Mouse (Mus musculus): ENCODE results near the gene Oxld1. TPM values are rescaled to one million over a fixed set of nuclear protein-coding genes. Genes with fewer than 3 reads are reported as not detected.
A peak's percentile ranks its signal among the peaks of the same experiment; 100 is the strongest.

Gene Oxld1
- polyA plus RNA-seq, 1 experiment, result 5.8 TPM

DNA sequence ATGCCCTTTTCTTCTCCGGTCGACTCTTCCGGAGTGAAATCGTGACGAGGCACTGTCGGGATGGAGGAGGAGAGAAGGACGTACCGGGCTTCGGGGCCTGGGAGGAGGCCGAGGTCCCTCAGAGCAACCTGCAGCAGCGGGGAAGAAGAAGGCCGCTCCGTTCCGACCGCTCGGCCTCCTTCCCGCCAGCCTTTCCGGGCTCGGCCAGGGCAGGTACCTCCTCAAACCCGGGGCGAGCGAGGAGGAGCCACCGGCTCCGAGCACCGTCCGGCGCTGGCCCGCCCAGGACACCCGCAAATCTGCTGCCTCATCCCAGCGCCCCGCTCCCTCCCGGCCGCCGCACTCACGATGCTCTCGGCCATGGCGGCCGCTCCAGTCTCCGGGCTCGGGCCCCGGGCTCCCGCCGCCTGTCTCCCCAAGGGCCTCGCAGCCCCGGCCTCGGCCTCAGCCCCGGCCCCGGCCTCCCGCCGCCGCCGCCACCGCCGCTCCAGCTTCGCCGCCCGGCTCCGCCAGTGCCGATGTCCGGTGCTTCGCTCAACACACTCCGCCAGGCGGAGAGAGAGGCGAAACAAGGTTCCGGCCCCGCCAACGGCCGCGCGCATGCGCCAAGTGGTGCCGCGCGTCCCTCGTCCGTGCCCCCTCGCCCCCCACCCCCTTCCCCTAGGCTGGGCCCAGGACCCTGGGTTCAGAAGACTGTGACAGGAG is 20.6 kb downstream of the Oxld1 start, which contains the start of gene Nploc4:
Gene Nploc4, minus strand, starts transcription at position 557 of the 705 bp plus-strand sequence.
- H3K27me3 ChIP-seq (ENCODE audit: control insufficient read depth, insufficient read depth, low read length, poor library complexity, severe bottlenecking), result no peaks in the 10 kb centered on the region
- H3K4me3 ChIP-seq (ENCODE audit: low read depth, low read length), result peak within 1 kb of the TSS; percentile 88
- no peaks in the 10 kb centered on the region for H3K4me1 ChIP-seq (ENCODE audit: control insufficient read depth, insufficient read depth, low read length)
- peak; percentile 50; the same call in 1 of the 2 replicates for TF ChIP-seq EP300 (IDR thresholded peaks at IDR 0.05; ENCODE audit: insufficient read depth, low read depth, low read length)
- TF ChIP-seq CTCF (IDR thresholded peaks at IDR 0.05; ENCODE audit: low read depth, low read length), result no peak
- peak within 1 kb of the TSS; percentile 99 for H3K9ac ChIP-seq (ENCODE audit: low read depth, poor library complexity, severe bottlenecking)
- no peak within 1 kb of the TSS for H3K27ac ChIP-seq (ENCODE audit: insufficient read depth, low read length)
- no peaks in the 10 kb centered on the region for H3K9me3 ChIP-seq (replicated peaks; ENCODE audit: control insufficient read depth, insufficient read depth, low read length, poor library complexity, severe bottlenecking)
- H3K36me3 ChIP-seq (ENCODE audit: control insufficient read depth, insufficient read depth, low read length, poor library complexity, severe bottlenecking), result peaks cover 26% of the 10 kb centered on the region

DNA sequence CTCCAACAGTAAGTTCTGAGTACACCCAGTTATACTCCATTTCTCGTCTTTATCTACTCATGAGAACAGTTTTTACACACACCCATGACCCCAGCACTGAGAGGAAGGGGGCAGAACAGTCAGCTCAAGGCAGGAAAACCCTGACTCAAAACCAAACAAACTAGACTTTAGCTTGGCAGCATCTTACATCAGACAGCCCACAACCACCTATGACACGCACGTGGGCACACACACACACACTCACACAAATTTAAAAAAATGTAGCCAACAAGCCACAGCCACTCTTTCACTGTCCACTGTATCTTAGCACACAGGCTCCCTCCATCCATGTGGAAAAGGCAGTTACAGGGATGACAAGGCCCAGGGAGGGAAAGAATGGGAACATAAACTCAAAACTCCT is 31.1 kb downstream of the Oxld1 start:
- Histone ChIP-seq H3K27me3 (ENCODE audit: control insufficient read depth, insufficient read depth, low read length, poor library complexity, severe bottlenecking) (no peaks in the 10 kb centered on the region), H3K36me3 (ENCODE audit: control insufficient read depth, insufficient read depth, low read length, poor library complexity, severe bottlenecking) (peaks cover 51% of the 10 kb centered on the region), H3K27ac (ENCODE audit: insufficient read depth, low read length) (peak overlapping the region; percentile 22; the same call in 1 of the 2 replicates), H3K4me1 (ENCODE audit: control insufficient read depth, insufficient read depth, low read length) (no peaks in the 10 kb centered on the region), H3K9ac (ENCODE audit: low read depth, poor library complexity, severe bottlenecking) (no peak overlapping the region), H3K9me3 (replicated peaks; ENCODE audit: control insufficient read depth, insufficient read depth, low read length, poor library complexity, severe bottlenecking) (no peaks in the 10 kb centered on the region), H3K4me3 (ENCODE audit: low read depth, low read length) (no peak overlapping the region)
- TF ChIP-seq EP300 (IDR thresholded peaks at IDR 0.05; ENCODE audit: insufficient read depth, low read depth, low read length) (no peak), CTCF (IDR thresholded peaks at IDR 0.05; ENCODE audit: low read depth, low read length) (no peak), POLR2A (IDR thresholded peaks at IDR 0.05; ENCODE audit: insufficient read depth, low read length) (no peak)

DNA sequence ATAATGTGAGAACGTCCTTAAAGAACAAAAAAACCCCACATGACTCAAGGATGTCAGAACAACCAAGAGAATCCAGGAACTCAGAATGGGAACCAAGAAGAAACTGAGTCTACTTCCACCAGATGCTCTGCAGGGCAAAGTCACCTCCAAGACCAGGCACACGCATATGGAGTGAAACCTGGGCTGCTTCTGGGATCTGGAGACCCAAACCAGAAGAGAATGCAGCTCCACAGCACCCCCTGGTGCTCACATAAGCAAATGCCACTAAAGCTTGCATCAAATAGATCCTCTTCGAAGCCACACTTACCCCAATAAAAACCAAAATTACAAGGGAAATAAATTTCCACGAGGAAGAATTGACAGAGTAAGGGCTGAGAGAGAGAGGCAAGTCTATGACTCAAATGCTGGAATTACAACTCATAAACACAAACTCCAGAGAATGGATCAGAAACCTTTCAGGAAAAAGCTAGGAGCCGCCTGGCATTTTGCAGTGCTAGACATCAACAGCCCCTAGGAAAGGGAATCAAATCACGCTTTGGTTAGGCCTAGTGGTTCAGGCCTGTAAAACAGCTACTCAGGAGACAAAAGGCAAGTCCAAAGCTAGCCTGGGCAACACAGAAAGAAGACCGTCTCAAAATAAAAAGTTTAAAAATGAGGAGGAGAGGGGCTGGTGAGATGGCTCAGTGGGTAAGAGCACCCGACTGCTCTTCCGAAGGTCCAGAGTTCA is 34.1 kb downstream of the Oxld1 start:
- no peaks in the 10 kb centered on the region for H3K27me3 ChIP-seq (ENCODE audit: control insufficient read depth, insufficient read depth, low read length, poor library complexity, severe bottlenecking)
- no peaks in the 10 kb centered on the region for H3K4me1 ChIP-seq (ENCODE audit: control insufficient read depth, insufficient read depth, low read length)
- H3K36me3 ChIP-seq (ENCODE audit: control insufficient read depth, insufficient read depth, low read length, poor library complexity, severe bottlenecking), result peaks cover 54% of the 10 kb centered on the region
- no peak overlapping the region for H3K9ac ChIP-seq (ENCODE audit: low read depth, poor library complexity, severe bottlenecking)
- peak overlapping the region; percentile 74 for H3K27ac ChIP-seq (ENCODE audit: insufficient read depth, low read length)
- no peaks in the 10 kb centered on the region for H3K9me3 ChIP-seq (replicated peaks; ENCODE audit: control insufficient read depth, insufficient read depth, low read length, poor library complexity, severe bottlenecking)
- H3K4me3 ChIP-seq (ENCODE audit: low read depth, low read length), result no peak overlapping the region
- TF ChIP-seq CTCF (IDR thresholded peaks at IDR 0.05; ENCODE audit: low read depth, low read length), result peak; percentile 63
- TF ChIP-seq EP300 (IDR thresholded peaks at IDR 0.05; ENCODE audit: insufficient read depth, low read depth, low read length), result no peak
- TF ChIP-seq POLR2A (IDR thresholded peaks at IDR 0.05; ENCODE audit: insufficient read depth, low read length), result no peak

DNA sequence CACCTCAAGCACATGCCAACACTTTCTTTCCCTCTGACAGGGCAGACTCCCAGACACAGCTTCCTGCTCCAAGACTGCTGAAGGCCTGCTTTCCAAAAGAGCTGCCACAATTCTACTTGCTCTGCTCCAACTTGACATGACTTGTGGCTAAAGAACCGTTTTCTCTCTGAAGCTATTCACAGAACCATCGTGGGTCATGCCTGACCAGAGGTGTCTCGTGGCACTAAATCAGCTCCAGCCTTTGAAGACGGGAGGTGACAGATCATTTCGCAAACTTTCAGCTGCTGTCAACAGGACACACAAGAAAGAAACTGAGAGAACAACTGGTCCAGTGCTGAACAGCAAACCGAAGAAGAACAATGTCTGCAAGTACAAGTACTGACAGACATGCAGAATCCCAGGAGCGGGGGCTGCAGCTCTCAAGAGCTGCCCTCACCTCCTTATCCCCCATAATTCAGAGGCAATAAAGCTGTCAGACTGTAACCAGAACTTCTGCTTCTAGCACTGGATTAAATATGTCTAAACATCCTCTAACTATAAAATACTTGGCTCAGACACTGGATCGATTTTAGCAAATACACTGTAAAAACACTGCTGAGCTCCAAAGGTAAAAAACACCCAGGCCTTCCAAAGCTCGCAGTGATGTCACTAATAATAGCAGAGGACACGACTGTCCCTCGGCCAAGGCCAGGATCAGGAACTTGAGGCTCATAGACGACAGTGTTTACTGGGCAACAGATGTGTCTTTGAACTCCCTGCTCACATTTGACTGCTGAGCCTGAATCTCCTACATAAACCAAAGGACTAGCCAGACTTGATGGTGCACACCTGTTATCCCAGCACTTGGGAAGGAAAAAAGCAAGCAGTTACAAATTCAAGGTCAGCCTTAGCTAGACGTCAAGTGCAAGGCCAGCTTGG is 35.0 kb downstream of the Oxld1 start:
- Histone ChIP-seq H3K36me3 (ENCODE audit: control insufficient read depth, insufficient read depth, low read length, poor library complexity, severe bottlenecking) (peaks cover 49% of the 10 kb centered on the region), H3K27me3 (ENCODE audit: control insufficient read depth, insufficient read depth, low read length, poor library complexity, severe bottlenecking) (no peaks in the 10 kb centered on the region), H3K27ac (ENCODE audit: insufficient read depth, low read length) (no peak overlapping the region), H3K9ac (ENCODE audit: low read depth, poor library complexity, severe bottlenecking) (no peak overlapping the region), H3K9me3 (replicated peaks; ENCODE audit: control insufficient read depth, insufficient read depth, low read length, poor library complexity, severe bottlenecking) (no peaks in the 10 kb centered on the region), H3K4me3 (ENCODE audit: low read depth, low read length) (no peak overlapping the region), H3K4me1 (ENCODE audit: control insufficient read depth, insufficient read depth, low read length) (no peaks in the 10 kb centered on the region)
- TF ChIP-seq POLR2A (IDR thresholded peaks at IDR 0.05; ENCODE audit: insufficient read depth, low read length) (no peak), CTCF (IDR thresholded peaks at IDR 0.05; ENCODE audit: low read depth, low read length) (no peak), EP300 (IDR thresholded peaks at IDR 0.05; ENCODE audit: insufficient read depth, low read depth, low read length) (no peak)

DNA sequence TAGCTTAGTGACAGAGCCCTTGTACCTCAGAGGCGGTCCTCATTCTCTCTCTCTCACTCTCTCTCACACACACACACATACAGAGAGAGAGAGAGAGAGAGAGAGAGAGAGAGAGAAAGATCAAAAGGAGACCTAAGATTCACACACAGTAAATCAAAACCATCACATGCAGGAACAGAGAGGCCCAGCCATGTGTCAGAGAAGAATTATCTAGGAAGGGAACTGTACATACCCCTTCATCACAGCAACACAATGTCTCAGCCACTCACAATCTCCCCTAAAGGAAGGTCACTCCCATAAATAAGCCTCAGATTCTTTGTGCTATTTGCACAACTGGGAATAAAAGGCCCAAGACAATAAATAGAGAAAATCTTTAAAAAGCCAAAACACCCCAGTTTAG is 39.3 kb downstream of the Oxld1 start:
- Histone ChIP-seq H3K4me1 (ENCODE audit: control insufficient read depth, insufficient read depth, low read length) (no peaks in the 10 kb centered on the region), H3K27ac (ENCODE audit: insufficient read depth, low read length) (no peak overlapping the region), H3K4me3 (ENCODE audit: low read depth, low read length) (no peak overlapping the region), H3K27me3 (ENCODE audit: control insufficient read depth, insufficient read depth, low read length, poor library complexity, severe bottlenecking) (no peaks in the 10 kb centered on the region), H3K9me3 (replicated peaks; ENCODE audit: control insufficient read depth, insufficient read depth, low read length, poor library complexity, severe bottlenecking) (no peaks in the 10 kb centered on the region), H3K36me3 (ENCODE audit: control insufficient read depth, insufficient read depth, low read length, poor library complexity, severe bottlenecking) (peaks cover 35% of the 10 kb centered on the region), H3K9ac (ENCODE audit: low read depth, poor library complexity, severe bottlenecking) (no peak overlapping the region)
- no peak for TF ChIP-seq CTCF (IDR thresholded peaks at IDR 0.05; ENCODE audit: low read depth, low read length)
- TF ChIP-seq POLR2A (IDR thresholded peaks at IDR 0.05; ENCODE audit: insufficient read depth, low read length), result no peak
- no peak for TF ChIP-seq EP300 (IDR thresholded peaks at IDR 0.05; ENCODE audit: insufficient read depth, low read depth, low read length)

Measured in ES-Bruce4 (cell line).